Mouse (Mus musculus): Measurements from ENCODE around the gene Stk38. TPM values are rescaled to one million over a fixed set of nuclear protein-coding genes. Genes with fewer than 3 reads are reported as not detected.

Stk38 gene
- polyA plus RNA-seq, 1 experiment, result 82.8 TPM

DNA sequence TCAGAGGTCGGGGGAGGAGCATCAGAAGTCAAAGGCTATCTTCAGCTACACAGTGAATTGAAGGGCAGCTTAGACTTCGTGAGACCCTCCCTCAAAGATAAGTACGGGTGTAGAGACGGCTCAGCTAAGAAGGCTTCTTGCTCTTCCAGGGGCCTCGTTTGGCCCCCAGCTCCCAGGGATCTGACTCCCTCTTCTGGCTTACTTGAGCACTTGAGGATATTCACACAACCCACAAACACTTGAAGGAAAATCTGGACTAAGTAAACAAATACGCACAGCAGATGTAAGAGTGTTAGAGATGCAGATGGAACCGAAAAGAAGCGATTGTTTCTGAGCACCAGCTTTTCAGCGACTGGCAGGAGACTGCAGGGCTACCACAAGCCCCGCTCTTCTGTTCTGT is 47.2 kb downstream of the Stk38 start:
- no peak overlapping the region for H3K27ac ChIP-seq (ENCODE audit: insufficient read depth, low read length)
- no peak for DNase-seq
- WGBS, result 72% methylated on average over 10 of the region's 10 CpGs
- no peaks in the 10 kb centered on the region for H3K27me3 ChIP-seq (ENCODE audit: control insufficient read depth, insufficient read depth, low read length)
- H3K4me1 ChIP-seq (ENCODE audit: control insufficient read depth, insufficient read depth, low read length), result peaks cover 16% of the 10 kb centered on the region
- no peak overlapping the region for H3K4me3 ChIP-seq (replicated peaks; ENCODE audit: insufficient read depth, low read depth, low read length)
- TF ChIP-seq CTCF (IDR thresholded peaks at IDR 0.05; ENCODE audit: borderline replicate concordance, insufficient read depth, low read depth, low read length), result no peak
- no peak for TF ChIP-seq POLR2A (IDR thresholded peaks at IDR 0.05; ENCODE audit: borderline replicate concordance, insufficient read depth, low read length)

DNA sequence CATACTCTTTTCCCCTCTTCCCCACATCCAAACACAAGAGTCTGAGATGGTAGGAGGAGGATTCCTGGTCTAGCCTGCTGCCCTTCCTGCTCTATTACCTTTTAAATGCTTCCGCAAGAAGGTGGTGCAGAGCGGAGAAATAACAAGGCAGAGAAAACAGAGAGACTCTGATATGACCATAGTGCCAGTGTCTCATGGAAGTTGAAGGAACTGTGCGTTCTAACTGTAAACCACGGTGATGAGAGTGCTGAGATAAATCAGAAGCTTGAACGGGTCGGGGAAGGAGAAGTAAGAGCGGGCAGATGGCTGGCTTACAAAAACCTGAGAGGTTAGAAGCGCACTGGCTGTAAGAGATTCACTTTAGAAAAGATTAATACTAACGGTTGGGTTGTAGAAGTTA is 53.4 kb downstream of the Stk38 start:
- no peak for DNase-seq
- Histone ChIP-seq H3K27me3 (ENCODE audit: control insufficient read depth, insufficient read depth, low read length) (no peaks in the 10 kb centered on the region), H3K4me1 (ENCODE audit: control insufficient read depth, insufficient read depth, low read length) (peaks cover 6% of the 10 kb centered on the region; the same call in 1 of the 2 replicates), H3K27ac (ENCODE audit: insufficient read depth, low read length) (no peak overlapping the region), H3K4me3 (replicated peaks; ENCODE audit: insufficient read depth, low read depth, low read length) (no peak overlapping the region)
- 94% methylated on average over 9 of the region's 9 CpGs for WGBS
- no peak for TF ChIP-seq CTCF (IDR thresholded peaks at IDR 0.05; ENCODE audit: borderline replicate concordance, insufficient read depth, low read depth, low read length)
- TF ChIP-seq POLR2A (IDR thresholded peaks at IDR 0.05; ENCODE audit: borderline replicate concordance, insufficient read depth, low read length), result no peak

DNA sequence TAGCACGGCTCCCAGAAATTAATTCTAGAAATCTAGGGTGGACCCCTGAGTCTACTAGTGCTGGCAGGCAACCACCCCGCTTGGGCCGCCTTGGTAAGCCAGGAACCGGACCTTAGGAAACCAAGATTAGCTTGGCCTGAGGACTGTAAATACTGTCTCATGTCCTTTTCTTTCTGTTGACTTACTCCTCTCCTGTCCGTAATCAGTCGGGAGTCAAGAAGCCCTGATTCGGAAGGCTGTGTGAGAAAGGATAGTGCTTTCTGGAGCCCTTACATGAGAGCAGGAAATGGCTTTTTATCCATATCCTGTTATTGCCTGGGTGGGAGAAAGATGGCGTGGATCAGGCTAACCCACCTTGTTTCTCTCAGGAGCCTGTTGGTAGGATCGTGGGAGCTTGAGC is 54.5 kb downstream of the Stk38 start:
- H3K27ac ChIP-seq (ENCODE audit: insufficient read depth, low read length), result peak overlapping the region; percentile 48; the same call in 1 of the 2 replicates
- peaks cover 6% of the 10 kb centered on the region; the same call in 1 of the 2 replicates for H3K4me1 ChIP-seq (ENCODE audit: control insufficient read depth, insufficient read depth, low read length)
- WGBS, result 1% methylated on average over 9 of the region's 9 CpGs
- TF ChIP-seq POLR2A (IDR thresholded peaks at IDR 0.05; ENCODE audit: borderline replicate concordance, insufficient read depth, low read length) (no peak), CTCF (IDR thresholded peaks at IDR 0.05; ENCODE audit: borderline replicate concordance, insufficient read depth, low read depth, low read length) (no peak)
- H3K27me3 ChIP-seq (ENCODE audit: control insufficient read depth, insufficient read depth, low read length), result no peaks in the 10 kb centered on the region
- peak overlapping the region; percentile 87 for H3K4me3 ChIP-seq (replicated peaks; ENCODE audit: insufficient read depth, low read depth, low read length)
- DNase-seq, result peak in 1 of 2 experiments; percentile 27

DNA sequence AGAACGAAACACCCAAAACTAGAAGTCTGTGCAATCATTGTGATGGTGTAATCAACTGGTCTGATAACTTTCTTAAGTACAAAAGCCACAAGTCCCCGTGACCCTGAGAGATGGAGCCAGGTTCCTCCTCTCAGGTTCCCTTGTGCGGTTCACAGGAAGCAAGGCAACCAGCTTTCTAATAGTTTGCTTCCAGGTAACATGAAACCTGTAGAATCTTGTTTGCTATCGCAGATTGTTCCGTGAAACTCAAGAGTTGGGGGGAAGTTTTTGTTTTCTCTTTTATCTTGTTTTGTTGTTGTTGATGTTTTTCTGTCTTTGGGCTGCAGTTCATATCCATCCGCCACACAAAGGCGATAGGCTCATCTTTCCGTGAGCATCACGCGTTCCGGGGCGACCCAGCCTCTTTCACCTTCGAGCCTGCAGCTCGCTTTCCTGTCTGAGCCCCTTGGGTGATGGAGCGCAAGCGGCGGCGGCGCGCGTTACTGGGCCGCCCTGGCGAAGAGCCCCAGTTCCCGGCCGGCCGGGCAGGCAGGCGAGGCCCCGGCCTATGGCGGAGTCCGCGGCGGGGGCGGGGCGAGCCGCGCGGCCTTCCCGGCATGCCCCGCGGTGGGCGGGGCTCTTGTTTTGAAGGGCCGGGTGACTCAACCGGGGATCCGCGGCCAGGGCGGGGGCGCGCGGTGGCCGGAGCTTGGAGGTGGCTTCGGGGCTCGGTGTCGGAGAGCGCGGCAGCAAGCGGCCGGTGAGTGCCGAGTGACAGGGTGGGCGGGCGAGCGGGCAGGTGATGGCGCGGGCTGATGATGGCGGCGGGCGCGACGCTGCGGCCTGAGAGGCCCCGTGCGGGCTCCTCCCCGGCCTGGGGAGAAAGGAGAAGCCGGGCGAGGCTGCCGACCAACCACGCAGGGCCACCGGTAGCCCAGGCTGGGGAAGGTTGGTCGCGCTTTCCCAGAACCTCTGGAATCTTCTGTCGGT is 55.7 kb downstream of the Stk38 start, which contains the start of gene Kctd20:
Gene Kctd20 (plus strand): TSS at position 120 of the 969 bp plus-strand sequence.
- under 1% methylated on average over 68 of the region's 80 CpGs for WGBS
- DNase-seq, result peak; percentile 96
- no peak for TF ChIP-seq CTCF (IDR thresholded peaks at IDR 0.05; ENCODE audit: borderline replicate concordance, insufficient read depth, low read depth, low read length)
- TF ChIP-seq POLR2A (IDR thresholded peaks at IDR 0.05; ENCODE audit: borderline replicate concordance, insufficient read depth, low read length), result peak; percentile 90
- H3K4me1 ChIP-seq (ENCODE audit: control insufficient read depth, insufficient read depth, low read length), result peaks cover 6% of the 10 kb centered on the region; the same call in 1 of the 2 replicates
- peak within 1 kb of the TSS; percentile 98 for H3K27ac ChIP-seq (ENCODE audit: insufficient read depth, low read length)
- no peaks in the 10 kb centered on the region for H3K27me3 ChIP-seq (ENCODE audit: control insufficient read depth, insufficient read depth, low read length)
- H3K4me3 ChIP-seq (replicated peaks; ENCODE audit: insufficient read depth, low read depth, low read length), result peak within 1 kb of the TSS; percentile 87

DNA sequence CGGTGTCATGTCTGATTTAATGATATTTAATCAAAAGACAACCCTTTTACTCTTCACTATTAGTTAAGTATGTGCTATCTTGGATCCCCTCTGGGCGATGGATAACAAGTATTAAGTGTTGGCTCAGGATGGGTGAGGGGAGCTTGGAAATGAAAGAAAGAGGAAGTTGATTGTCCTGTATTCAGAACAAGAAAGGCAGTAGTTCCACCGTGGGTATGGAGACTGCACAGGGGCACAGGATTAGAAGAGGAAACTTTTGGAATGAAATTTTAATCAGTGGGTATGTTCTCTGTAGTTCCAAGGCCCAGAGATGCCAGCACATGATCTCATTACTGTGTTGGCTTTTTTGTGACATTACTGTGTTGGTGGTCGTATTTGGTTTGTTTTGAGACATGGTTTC is 57.0 kb downstream of the Stk38 start:
- no peak for DNase-seq
- 85% methylated on average over 4 of the region's 4 CpGs for WGBS

DNA sequence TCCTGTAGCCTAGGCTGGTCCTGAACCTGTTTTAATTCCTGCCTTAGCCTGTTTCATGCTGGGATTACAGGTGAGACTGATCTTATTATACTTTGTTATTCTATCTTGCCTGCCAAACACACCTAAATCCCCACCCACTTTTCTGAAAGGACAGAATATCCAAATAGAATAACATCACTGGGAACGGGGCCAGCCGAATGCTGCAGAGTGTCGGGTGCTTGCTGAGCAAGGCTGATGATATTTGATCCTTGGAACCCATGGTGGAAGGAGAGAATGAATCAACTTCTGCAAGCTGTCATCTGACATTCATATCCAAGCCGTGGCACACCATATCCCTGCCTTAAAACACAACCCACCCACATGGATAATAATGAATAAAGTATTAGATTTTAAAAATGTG is 59.1 kb downstream of the Stk38 start:
- WGBS, result 20% methylated on average over 4 of the region's 4 CpGs
- TF ChIP-seq CTCF (IDR thresholded peaks at IDR 0.05; ENCODE audit: borderline replicate concordance, insufficient read depth, low read depth, low read length) (no peak), POLR2A (IDR thresholded peaks at IDR 0.05; ENCODE audit: borderline replicate concordance, insufficient read depth, low read length) (no peak)
- H3K27ac ChIP-seq (ENCODE audit: insufficient read depth, low read length), result no peak overlapping the region
- DNase-seq, result no peak
- no peaks in the 10 kb centered on the region; the same call in 1 of the 2 replicates for H3K4me1 ChIP-seq (ENCODE audit: control insufficient read depth, insufficient read depth, low read length)
- H3K4me3 ChIP-seq (replicated peaks; ENCODE audit: insufficient read depth, low read depth, low read length), result no peak overlapping the region
- no peaks in the 10 kb centered on the region for H3K27me3 ChIP-seq (ENCODE audit: control insufficient read depth, insufficient read depth, low read length)

More for the DNA sequence above, 57.0 kb downstream of the Stk38 start:
- Histone ChIP-seq H3K27ac (ENCODE audit: insufficient read depth, low read length) (no peak overlapping the region), H3K4me3 (replicated peaks; ENCODE audit: insufficient read depth, low read depth, low read length) (no peak overlapping the region), H3K4me1 (ENCODE audit: control insufficient read depth, insufficient read depth, low read length) (peaks cover 6% of the 10 kb centered on the region; the same call in 1 of the 2 replicates), H3K27me3 (ENCODE audit: control insufficient read depth, insufficient read depth, low read length) (no peaks in the 10 kb centered on the region)
- no peak for TF ChIP-seq POLR2A (IDR thresholded peaks at IDR 0.05; ENCODE audit: borderline replicate concordance, insufficient read depth, low read length)
- TF ChIP-seq CTCF (IDR thresholded peaks at IDR 0.05; ENCODE audit: borderline replicate concordance, insufficient read depth, low read depth, low read length), result no peak

DNA sequence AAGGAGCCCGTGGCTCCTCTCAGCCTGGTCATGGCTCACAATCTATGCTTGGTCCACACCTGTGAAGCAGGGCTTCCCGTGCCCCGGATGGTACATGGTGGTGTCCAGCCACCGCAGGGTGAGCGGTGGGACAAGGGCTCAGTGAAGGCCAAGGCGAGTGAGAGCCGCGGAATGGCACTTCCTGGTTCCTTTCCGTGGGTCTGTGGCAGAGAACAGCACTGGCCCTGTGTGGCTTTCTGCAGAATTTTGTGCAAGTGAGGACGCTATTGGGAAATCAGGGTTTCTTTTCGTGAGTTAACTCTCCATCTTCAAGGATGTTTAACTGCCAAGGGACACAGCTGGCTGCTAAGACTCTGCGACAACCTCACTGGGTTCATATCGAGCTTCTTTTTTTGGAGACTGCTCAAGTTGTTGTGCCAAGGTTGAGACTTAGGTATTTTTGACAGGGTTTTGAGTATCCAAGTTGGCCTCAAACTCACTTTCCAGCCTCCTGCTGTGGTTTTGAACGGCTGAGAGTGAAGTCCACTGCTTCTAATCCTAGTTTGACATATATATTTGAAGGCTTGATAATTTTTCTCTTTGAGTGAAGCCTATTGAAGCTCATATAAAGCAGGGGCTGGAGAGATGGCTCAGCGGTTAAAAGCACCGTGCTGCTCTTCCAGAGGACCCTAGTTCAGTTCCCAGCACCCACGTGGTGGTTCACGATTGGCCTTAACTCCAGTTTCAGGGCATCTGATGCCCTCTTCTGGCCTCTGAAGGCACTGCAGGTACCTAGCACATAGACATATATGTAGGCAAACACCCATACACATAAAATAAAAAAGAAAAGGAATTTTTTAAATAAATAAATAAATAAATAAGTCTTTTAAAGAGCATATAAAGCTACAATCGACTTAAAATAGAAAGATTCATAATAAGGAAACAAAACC is 60.5 kb downstream of the Stk38 start:
- Histone ChIP-seq H3K4me3 (replicated peaks; ENCODE audit: insufficient read depth, low read depth, low read length) (no peak overlapping the region), H3K27ac (ENCODE audit: insufficient read depth, low read length) (no peak overlapping the region), H3K4me1 (ENCODE audit: control insufficient read depth, insufficient read depth, low read length) (no peaks in the 10 kb centered on the region), H3K27me3 (ENCODE audit: control insufficient read depth, insufficient read depth, low read length) (no peaks in the 10 kb centered on the region)
- DNase-seq, result no peak
- no peak for TF ChIP-seq CTCF (IDR thresholded peaks at IDR 0.05; ENCODE audit: borderline replicate concordance, insufficient read depth, low read depth, low read length)
- TF ChIP-seq POLR2A (IDR thresholded peaks at IDR 0.05; ENCODE audit: borderline replicate concordance, insufficient read depth, low read length), result no peak
- WGBS, result 85% methylated on average over 19 of the region's 19 CpGs
